Mouse (Mus musculus): ENCODE measurements around the gene Fam71e1. TPM values are rescaled to one million over a fixed set of nuclear protein-coding genes. Genes with fewer than 3 reads are reported as not detected.

Fam71e1 gene
- total and polyA plus RNA-seq, 3 experiments, result 1.2 to 2.0 TPM; not detected in 1

DNA sequence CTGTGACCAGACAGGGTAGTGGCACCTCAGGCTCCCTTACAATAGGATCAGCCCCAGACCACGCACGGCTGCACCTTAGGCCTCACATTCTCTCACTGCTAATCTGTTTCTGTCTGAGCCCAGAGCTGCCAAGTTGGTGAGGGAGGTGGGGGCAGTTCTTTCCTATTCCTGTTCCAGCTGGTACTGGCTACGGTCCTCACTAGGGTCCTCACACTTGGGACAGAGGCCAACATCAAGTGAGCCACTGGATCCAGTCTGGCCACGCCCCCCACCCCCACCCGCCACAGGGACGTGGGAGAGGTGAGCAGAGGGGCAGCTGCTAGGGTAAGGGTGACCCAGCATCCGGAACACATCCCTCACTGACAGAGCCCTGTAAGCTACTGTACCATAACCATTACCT lies 40.6 kb downstream of the Fam71e1 start:
- H3K79me2 ChIP-seq (ENCODE audit: control insufficient read depth, insufficient read depth, low read length, poor library complexity), result no peaks in the 10 kb centered on the region
- H3K4me3 ChIP-seq (ENCODE audit: control insufficient read depth in 1 of 2, insufficient read depth in 1 of 2, low read depth in 2 of 2, low read length in 2 of 2), result no peak overlapping the region
- H3K4me1 ChIP-seq (ENCODE audit: control insufficient read depth in 1 of 2, insufficient read depth in 2 of 2, low read length in 2 of 2), result no peaks in the 10 kb centered on the region
- no peaks in the 10 kb centered on the region for H3K27me3 ChIP-seq (ENCODE audit: control insufficient read depth in 1 of 2, insufficient read depth in 2 of 2, low read length in 2 of 2)
- H3K9ac ChIP-seq (ENCODE audit: control insufficient read depth, low read depth, low read length, poor library complexity, severe bottlenecking), result no peak overlapping the region
- H3K36me3 ChIP-seq (ENCODE audit: control insufficient read depth in 1 of 2, insufficient read depth in 2 of 2, low read length in 2 of 2), result no peaks in the 10 kb centered on the region
- TF ChIP-seq USF2 (IDR thresholded peaks at IDR 0.05; ENCODE audit: borderline replicate concordance in 1 of 2, insufficient read depth in 1 of 2, low read depth in 1 of 2, low read length in 2 of 2) (no peak), RCOR1 (IDR thresholded peaks at IDR 0.05; ENCODE audit: low read depth, low read length) (no peak), SIN3A (IDR thresholded peaks at IDR 0.05; ENCODE audit: low read length) (no peak), ZMIZ1 (IDR thresholded peaks at IDR 0.05; ENCODE audit: low read depth, low read length) (no peak), E2F4 (IDR thresholded peaks at IDR 0.05; ENCODE audit: borderline replicate concordance, low read depth, low read length) (no peak), JUND (IDR thresholded peaks at IDR 0.05; ENCODE audit: low read depth, low read length) (no peak), CTCF (IDR thresholded peaks at IDR 0.05 in 2 of 3, conservative IDR thresholded peaks at IDR 0.05 in 1 of 3; ENCODE audit: control insufficient read depth in 1 of 3, insufficient read depth in 1 of 3, low read depth in 2 of 3, low read length in 3 of 3, poor library complexity in 1 of 3, severe bottlenecking in 1 of 3) (no peak), MYB (IDR thresholded peaks at IDR 0.05; ENCODE audit: low read depth, low read length) (no peak), UBTF (IDR thresholded peaks at IDR 0.05; ENCODE audit: borderline replicate concordance, insufficient read depth, low read depth, low read length) (no peak), ZC3H11A (IDR thresholded peaks at IDR 0.05; ENCODE audit: low read depth, low read length) (no peak)
- H3K27ac ChIP-seq (ENCODE audit: control insufficient read depth, low read depth, low read length), result no peak overlapping the region
- H3K9me3 ChIP-seq (replicated peaks; ENCODE audit: insufficient read depth, low read length), result no peaks in the 10 kb centered on the region
- DNase-seq (ENCODE audit: low read depth, low spot score), result no peak

DNA sequence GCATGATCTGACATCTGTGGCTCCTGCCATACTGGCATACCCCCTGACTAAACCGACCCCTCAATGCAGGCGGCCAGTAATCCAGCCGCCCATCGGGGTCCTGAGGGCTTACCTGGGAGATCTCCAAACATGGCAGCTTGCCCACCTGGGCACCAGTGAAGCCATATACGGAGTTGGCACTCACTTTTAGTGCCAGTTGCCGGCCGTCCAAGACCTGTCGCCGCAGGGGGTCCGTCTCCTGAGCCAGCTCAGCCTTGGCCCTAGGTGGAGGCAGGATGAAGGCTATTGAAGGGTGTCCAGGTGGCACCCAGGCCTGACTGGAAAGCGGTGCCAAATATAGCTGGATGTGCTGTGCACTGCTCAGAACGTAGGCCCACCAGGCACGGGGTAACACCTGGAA lies 41.1 kb downstream of the Fam71e1 start:
- DNase-seq (ENCODE audit: low read depth, low spot score), result no peak
- H3K36me3 ChIP-seq (ENCODE audit: control insufficient read depth in 1 of 2, insufficient read depth in 2 of 2, low read length in 2 of 2), result no peaks in the 10 kb centered on the region
- no peak overlapping the region for H3K27ac ChIP-seq (ENCODE audit: control insufficient read depth, low read depth, low read length)
- TF ChIP-seq KAT2A (conservative IDR thresholded peaks at IDR 0.05; ENCODE audit: low read depth, low read length) (no peak), RCOR1 (IDR thresholded peaks at IDR 0.05; ENCODE audit: low read depth, low read length) (no peak), CTCF (IDR thresholded peaks at IDR 0.05 in 2 of 3, conservative IDR thresholded peaks at IDR 0.05 in 1 of 3; ENCODE audit: control insufficient read depth in 1 of 3, insufficient read depth in 1 of 3, low read depth in 2 of 3, low read length in 3 of 3, poor library complexity in 1 of 3, severe bottlenecking in 1 of 3) (no peak), ZC3H11A (IDR thresholded peaks at IDR 0.05; ENCODE audit: low read depth, low read length) (no peak), NELFE (IDR thresholded peaks at IDR 0.05; ENCODE audit: low read depth, low read length) (no peak), TCF12 (IDR thresholded peaks at IDR 0.05; ENCODE audit: low read depth, low read length) (no peak), ETS1 (IDR thresholded peaks at IDR 0.05; ENCODE audit: low read depth, low read length) (no peak), RAD21 (IDR thresholded peaks at IDR 0.05; ENCODE audit: low read depth, low read length) (no peak), MAFK (IDR thresholded peaks at IDR 0.05; ENCODE audit: borderline replicate concordance, low read depth, low read length) (no peak)
- no peaks in the 10 kb centered on the region for H3K27me3 ChIP-seq (ENCODE audit: control insufficient read depth in 1 of 2, insufficient read depth in 2 of 2, low read length in 2 of 2)
- H3K4me3 ChIP-seq (ENCODE audit: control insufficient read depth in 1 of 2, insufficient read depth in 1 of 2, low read depth in 2 of 2, low read length in 2 of 2), result no peak overlapping the region
- H3K9ac ChIP-seq (ENCODE audit: control insufficient read depth, low read depth, low read length, poor library complexity, severe bottlenecking), result no peak overlapping the region
- no peaks in the 10 kb centered on the region for H3K79me2 ChIP-seq (ENCODE audit: control insufficient read depth, insufficient read depth, low read length, poor library complexity)
- no peaks in the 10 kb centered on the region for H3K9me3 ChIP-seq (replicated peaks; ENCODE audit: insufficient read depth, low read length)
- H3K4me1 ChIP-seq (ENCODE audit: control insufficient read depth in 1 of 2, insufficient read depth in 2 of 2, low read length in 2 of 2), result no peaks in the 10 kb centered on the region
